Mouse (Mus musculus) adrenal gland, adult 18-20 months (tissue): ENCODE data around the gene Gpx4. TPM values are rescaled to one million over a fixed set of nuclear protein-coding genes. Genes with fewer than 3 reads are reported as not detected.
"Not testable (repeated sequence)": the region's sequence is repeated elsewhere in the genome, so short reads cannot be mapped to it uniquely, and the experiment has no call there.

Experiments
- DNase-seq, 2 experiments: peaks; one replicate each; pipeline ENCODE4 v3.0.0; 2021 to 2022; ENCODE audit warnings: low spot score in 2 of 2
- total RNA-seq, 2 experiments: library from RNA; stranded (reverse); gene quantifications; 1 replicate in 1 of 2; 2 replicates in 1 of 2; pipeline ENCODE4 v1.2.3; 2021

Gpx4 gene
- total RNA-seq, 2 experiments from 2014 or later, result 1,091 to 1,886 TPM

DNA sequence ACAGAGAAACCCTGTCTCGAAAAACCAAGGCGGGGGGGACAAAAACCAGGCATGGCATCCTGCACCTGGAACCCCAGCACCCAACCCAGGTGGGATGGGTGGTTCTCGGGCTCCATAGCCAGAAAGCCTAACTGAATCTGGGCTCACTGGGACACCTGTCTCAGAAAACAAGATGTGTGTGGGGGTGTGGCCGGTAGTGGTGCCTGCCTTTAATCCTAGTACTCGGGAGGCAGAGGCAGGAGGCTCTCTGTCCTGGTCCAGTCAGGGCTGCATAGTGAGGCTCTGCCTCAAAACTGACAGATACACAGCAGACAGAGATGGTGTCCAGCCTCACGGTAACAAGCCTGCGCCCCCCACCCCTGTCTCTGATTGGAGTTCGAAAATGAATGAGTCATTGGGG is 24.2 kb upstream of the Gpx4 start:
- DNase-seq, result no peak

DNA sequence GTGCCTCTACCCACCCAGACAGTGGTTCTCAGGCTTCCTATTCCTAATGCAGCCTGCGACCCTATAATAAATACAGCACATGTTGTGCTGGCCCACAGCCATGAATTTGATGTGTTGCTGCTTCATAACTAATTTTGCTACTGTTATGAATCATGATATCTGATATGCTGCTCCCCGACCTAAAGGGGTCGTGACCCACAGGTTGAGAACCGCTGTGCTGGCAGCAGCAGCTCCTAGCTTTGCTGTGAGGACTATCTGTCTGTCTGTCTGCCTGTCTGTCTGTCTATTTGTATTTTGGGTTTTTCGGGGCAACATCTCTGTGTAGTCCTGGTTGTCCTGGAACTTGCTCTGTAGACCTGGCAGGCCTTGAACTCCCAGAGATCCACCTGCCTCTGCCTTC is 23.2 kb upstream of the Gpx4 start:
- DNase-seq, result no peak

GRCm38 (mm10) chr10:80024229-80025043 is 22.5 kb upstream of the Gpx4 start:
- DNase-seq, result no peak

- no peak for DNase-seq
These were observed 22.0 kb upstream of the Gpx4 start for GRCm38 (mm10) chr10:80025044-80025347.

GRCm38 (mm10) chr10:80025463-80025862 is 21.5 kb upstream of the Gpx4 start:
- DNase-seq, result no peak

DNA sequence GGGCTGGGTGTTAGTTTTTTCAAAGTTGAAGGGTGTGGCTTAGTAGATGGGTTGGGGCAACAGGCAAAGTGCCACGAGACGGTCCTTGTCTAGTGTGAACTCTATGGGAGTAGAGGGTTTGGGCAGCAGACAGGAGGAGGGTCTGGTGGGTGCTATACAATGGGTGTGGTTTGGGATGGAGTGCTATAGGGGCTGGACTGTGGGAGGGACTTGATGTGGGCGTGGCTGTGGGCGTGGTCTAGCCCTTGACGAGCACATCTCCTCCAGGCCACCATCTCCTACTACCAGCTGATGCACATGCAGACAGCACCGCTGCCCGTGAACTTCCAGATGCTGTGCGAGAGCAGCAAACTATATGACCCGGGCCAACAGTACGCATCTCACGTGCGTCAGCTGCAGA is 21.1 kb upstream of the Gpx4 start:
- DNase-seq, result no peak

- DNase-seq, result no peak
These were observed 19.1 kb upstream of the Gpx4 start for GRCm38 (mm10) chr10:80027681-80028520.

- no peak for DNase-seq
These were observed 18.5 kb upstream of the Gpx4 start for GRCm38 (mm10) chr10:80028521-80028846.

- no peak for DNase-seq
These were observed 16.8 kb upstream of the Gpx4 start for GRCm38 (mm10) chr10:80030191-80030590.

DNA sequence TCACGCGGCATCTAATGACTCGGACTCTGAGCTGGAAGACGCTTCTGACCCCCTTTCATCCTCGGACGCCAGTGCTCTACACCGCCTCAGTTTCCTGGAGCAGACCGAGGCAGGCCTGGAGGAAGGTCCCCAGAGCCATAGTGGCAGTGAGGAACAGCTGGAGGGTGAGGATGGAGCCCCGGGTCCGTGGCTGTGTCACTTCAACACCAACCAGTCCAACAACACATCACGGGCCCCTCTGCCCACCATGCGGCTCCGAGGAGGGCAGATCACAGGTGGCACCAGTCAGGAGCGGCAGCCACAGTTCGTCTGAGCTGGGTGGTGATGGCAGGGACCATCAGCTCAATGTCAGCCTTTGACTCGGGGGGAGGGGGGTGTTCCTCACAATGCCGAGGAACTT is 16.2 kb upstream of the Gpx4 start:
- DNase-seq, result no peak

GRCm38 (mm10) chr10:80032799-80033480 is 14.0 kb upstream of the Gpx4 start:
- DNase-seq, result peak; percentile 66 to 67

GRCm38 (mm10) chr10:80033511-80034391 is 13.2 kb upstream of the Gpx4 start:
- DNase-seq, result peak in 1 of 2 experiments; percentile 51

GRCm38 (mm10) chr10:80035148-80035547 is 11.8 kb upstream of the Gpx4 start:
- no peak for DNase-seq

GRCm38 (mm10) chr10:80035686-80036085 is 11.3 kb upstream of the Gpx4 start:
- no peak for DNase-seq

DNA sequence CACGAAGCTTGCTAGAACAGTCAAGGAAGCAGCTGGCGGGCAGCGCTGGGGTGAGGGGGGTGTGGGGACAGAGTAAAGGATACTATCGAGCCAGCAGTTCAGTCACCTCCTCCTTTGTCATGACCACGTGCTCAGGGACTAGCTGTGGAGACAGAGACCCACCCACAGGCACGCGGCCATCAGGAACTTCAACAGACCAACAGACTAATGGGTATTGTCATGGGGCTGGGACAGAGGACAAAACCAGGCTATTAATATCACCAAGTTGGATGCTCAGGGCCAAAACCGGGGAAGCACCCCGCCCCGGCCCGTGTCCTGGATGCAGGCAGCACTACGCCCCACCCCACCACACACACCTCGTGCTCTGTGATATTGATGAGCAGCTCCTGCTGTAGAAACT is 10.1 kb upstream of the Gpx4 start:
- no peak for DNase-seq

DNA sequence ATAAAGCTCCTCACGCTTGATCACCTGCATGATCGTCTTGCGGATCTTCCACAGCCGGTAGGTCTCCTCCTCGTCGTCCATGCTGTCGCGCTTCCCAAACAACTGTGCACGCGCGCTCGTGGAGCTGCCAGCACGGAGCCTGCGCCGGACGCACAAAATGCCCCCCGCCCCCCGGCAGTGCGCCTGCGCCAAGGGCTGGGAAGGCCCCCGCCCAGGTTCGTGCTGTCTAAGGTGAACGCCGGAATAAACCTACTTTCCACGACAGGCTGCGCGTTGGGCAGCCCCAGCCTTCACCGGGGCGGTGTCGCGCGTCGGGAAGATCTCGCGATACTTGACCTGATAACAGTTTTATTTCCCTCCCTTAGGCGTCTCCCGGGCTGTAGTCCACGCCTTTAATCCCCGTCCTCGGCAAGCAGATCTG is 7.4 kb upstream of the Gpx4 start, which contains the start of gene Polr2e:
Polr2e (minus strand) TSS at position 237 of the 421 bp plus-strand sequence.
- peak; percentile 95 to 96 for DNase-seq

DNA sequence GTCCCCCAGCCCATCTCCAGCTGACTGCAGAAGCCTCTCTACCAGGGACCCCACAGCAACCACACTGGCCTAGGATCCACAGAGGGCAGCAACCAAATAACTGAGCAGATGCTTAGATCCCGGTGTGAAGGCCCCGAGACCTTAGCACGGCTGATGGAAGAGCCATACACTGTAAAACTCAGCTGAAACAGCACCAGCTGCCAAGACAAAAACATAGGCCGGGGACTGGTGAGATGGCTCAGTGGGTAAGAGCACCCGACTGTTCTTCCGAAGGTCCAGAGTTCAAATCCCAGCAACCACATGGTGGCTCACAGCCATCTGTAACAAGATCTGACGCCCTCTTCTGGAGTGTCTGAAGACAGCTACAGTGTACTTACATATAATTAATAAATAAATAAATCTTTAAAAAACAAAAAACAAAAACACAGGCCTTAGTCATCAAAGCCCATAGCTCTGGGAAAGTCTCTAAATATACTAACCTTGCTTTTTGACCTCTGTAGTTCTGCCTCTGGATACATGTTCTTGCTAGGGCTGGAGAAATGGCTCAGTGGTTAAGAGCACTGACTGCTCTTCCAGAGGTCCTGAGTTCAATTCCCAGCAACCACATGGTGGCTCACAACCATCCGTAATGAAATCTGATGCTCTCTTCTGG is 5.4 kb upstream of the Gpx4 start:
- DNase-seq, result not testable (repeated sequence)

DNA sequence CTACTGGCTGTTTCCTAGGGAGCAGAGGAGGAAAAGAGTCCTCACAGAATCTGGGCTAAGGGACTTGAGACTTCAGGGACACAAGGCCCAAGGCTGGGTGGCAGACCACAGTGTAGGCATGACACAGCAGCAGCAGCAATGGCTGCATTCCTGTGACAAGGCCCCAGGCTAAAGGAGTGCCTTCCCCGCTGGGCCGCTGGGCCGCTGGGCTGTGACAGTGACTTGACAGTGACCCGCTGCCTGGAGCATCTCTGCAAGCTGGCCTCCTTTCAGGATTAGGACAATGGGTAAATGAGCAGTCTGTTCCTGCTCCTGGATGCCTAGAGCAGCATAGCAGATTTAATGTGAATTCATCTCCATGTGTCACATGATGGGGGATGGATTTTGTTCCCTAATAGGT is 2.9 kb upstream of the Gpx4 start:
- no peak for DNase-seq

DNA sequence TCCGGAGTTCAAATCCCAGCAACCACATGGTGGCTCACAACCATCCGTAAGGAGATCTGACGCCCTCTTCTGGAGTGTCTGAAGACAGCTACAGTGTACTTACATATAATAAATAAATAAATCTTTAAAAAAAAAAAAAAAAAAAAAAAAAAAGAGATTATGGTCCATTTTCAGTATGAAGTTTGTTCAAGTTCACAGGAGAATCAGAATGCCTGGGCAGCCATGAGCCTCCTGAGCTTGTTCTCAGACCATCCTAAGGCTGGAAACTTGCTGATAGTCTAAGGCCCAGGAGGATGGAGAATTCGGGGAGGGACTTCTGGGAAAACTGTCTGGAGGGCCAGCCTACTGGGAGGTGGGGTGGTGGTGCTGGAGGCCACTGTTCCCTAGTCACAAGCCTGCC is 1.6 kb upstream of the Gpx4 start:
- DNase-seq, result not testable (repeated sequence)

GRCm38 (mm10) chr10:80045766-80046165 is 1.2 kb upstream of the Gpx4 start:
- no peak for DNase-seq
